Mouse (Mus musculus) cerebral cortex, adult 2 months (tissue): Measurements from ENCODE around the gene Phf7.

Source experiments
- WGBS: fragments of 180-500 bp; shearing (Covaris S2); methylation state at CpG from one replicate; pipeline ENCODE4 v1.1.7; 2018; 5-methylcytosine and 5-hydroxymethylcytosine counted together

Phf7 gene

DNA sequence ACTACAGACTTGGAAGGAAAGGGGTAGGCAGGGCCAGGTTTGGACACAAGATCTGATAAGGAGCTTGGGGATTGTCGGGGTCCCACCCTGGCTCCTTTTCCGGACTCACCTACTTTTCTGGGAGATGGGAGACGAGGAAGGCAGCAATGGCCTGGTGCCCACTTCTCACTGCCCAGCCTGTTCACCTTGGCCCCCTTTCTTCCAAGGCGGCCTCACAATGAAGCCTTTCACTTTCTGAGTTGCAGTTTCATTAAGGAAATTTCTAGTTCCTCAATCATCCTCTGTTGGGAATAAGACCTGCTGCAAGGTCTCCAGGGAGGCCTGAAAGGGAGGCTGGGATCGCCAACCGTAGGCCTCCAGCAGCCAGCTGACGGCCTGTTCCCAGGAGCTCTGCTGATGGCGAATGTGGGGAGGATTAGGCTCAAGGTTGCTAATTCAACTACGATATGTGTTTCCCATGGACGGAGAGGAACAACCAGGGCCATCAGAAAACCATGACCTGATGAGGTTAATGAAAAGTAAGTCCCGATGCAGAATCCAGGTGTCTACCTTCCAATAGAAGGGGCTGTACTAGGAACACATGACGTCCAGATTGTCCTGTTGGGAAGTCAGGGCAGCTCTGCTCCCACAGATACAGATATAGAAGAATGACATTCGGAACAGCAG, 18.6 kb downstream of the Phf7 start:
- WGBS = 79% methylated on average over 13 of the region's 13 CpGs

DNA sequence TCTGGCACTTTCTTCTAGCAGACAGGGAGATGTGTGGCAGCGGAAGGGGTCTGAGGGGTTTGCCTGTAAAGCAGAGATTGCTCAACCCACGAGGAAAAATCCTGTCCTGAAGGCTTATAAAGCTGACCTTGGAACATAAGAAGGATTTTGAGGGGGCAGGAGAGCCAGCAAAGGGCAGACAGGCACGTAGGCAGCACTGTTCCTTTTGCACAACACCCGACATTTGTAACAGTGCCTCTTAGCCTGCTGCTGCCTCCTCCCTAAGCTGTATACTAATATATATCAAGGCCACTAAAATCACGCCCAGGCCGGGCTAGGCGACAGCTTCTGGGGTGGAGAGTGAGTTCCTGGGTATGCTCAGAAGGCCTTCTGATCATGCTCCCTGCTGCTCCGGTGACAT, 20.7 kb downstream of the Phf7 start:
- 77% methylated on average over 8 of the region's 8 CpGs for WGBS

DNA sequence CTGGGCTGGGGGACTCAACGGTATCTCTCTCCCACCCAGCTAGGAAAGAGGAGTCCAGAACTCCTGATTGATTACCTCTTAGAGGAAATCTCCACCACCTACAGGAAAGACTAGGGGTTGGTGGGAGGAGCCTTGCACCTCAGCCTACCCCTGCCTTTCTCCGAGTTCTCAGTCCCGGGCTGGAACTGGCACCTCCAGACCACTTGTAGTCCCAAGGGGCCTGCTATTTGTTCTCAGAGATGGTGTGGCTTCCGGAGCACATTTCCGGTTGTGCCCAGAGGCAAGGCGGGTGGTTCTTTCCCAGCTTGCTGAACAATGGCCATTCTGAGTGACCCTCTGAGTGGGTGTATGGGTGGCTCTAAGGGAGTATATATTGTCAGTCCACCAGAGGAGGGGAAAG, 22.9 kb downstream of the Phf7 start:
- 79% methylated on average over 6 of the region's 6 CpGs for WGBS

DNA sequence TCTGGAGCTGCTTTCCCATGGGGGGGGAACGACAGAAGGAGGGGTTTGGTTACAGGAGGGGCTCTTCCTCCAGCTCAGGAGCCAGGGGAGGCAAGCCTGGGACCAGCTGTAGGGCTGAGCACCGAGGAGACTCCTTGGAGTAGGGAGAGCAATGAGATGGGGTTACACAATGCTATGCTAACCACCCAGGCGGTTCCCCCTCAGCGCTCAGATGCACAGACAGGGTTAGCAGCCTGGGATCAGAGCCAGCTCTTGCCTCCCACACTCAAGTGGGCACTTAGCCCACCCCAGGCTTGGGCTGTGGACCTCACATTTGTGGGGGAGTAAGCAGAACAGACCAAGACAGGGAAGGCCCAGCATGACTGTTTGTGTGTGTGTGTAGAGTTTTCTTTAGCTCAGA, 24.1 kb downstream of the Phf7 start:
- WGBS = 48% methylated on average over 4 of the region's 4 CpGs

DNA sequence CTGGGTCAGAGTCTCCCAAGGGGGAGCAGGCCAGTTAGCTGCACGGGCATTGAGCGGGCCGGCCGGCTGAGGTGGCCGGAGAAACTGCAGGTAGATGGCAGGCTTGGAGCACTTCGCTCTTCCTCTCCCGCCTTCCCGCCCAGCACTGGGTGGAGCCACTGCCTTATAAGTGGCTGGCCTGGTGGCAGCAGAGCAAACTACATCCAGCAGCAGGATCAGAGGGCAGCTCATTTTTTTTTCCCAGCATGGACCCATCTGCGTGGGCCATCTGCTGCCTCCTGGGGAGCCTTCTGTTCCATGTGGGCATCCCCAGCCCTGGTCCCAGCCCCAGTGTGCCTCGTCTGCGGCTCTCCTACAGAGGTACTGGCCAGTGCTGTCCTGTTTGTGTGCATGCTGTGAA, 33.5 kb downstream of the Phf7 start, which contains the start of gene Sema3g:
Sema3g (plus strand) TSS at position 195 of the 400 bp plus-strand sequence.
- 33% methylated on average over 11 of the region's 11 CpGs for WGBS

DNA sequence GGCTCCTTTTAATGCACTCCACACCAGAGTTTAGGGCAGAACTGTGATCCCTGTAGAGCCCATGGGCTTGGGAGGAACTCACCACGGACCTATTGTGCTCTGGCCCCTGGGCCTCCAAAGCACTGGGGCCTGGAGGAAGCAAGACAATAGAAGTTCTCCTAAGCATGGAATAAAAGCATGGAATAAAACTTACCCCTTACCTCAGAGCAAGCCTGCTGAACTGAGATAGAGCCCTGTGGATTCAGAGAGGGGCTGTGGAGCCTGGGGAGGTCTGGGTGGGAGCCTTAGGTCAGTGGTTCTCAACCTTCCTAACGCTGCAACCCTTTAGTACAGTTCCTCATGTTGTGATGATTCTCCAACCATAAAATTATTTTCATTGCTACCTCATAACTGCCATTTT, 34.3 kb downstream of the Phf7 start, which contains the start of gene Nisch:
Nisch (minus strand) TSS at position 101 of the 400 bp plus-strand sequence.
- 77% methylated on average over 2 of the region's 2 CpGs for WGBS

DNA sequence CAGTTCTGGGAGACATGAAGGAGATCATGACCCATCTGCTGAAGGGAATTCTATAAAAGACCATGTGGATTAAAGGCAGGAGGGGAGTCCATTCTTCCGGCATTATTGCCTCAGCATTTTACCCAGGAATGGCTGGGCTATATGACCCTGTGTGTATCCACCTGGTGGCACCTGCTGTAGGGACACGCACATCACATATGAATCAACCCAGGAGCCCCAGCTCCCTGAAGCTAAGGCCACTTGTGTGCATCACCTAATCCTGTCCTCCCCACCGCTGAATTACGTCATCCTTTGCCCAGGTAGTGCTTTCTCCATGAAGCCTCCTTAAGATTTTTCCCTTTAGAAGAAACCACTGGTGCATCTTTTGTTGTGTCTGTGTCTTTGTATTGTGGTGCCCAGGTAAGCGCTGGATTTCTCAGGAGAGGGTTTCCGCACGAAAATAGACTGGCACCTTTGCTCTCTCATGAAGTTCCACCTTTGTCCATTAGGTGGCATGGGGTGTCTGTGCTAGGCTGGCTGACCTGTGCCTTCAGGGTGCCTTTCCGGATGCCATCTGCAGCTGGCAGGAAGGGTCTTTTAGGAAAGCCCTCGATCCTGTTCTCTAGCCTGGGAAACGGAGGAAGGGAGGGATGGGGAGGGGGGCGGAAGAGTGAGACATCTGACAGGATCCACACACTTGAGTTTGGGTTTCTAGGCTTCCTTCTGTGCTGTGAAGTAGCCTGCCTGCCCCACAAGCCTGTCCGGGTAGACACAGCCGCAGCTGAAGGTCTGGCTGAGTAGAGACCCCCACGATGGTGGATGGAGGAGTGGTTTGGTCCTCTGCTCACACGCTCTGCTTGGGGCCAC, 35.7 kb downstream of the Phf7 start:
- 38% methylated on average over 15 of the region's 15 CpGs for WGBS

DNA sequence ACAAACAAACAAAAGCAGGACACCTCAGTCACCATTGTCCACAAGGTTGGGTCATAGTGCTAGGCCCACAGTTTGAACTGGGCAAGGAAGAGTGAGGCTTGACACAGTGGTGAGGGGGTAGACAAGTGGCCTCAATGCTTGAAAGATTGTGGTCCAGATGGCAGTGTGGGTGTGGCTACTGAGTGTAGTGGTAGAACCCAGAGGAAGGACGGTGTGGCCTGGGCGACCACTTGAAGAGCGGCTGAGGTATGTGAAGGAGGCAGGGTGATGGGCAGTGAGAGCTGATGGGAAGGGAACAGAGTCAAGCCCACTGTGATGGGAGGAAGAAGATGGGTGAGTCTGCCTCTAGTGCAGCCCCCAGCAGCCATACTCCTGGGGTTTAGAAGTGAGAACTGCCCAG, 36.4 kb downstream of the Phf7 start:
- WGBS = 80% methylated on average over 3 of the region's 3 CpGs

DNA sequence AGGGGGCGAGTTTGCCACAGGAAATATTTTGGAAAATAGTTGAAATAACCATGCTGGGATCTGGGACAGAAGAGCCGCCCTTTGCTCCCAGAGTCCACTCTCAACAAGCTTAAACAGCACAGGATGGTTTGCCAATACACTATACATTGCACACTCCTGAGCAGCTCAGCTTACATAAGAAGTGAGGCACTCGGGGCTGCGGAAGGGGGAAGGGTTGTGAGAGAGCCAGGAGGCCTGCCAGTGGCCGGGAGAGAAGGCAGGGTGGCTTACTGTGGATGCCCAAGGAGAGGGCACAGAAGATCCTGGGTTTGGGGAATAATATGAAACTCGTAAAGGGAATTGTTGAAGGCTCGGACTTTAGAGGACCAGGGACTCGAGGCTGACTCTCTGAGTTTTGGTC, 37.2 kb downstream of the Phf7 start:
- 80% methylated on average over 8 of the region's 8 CpGs for WGBS

DNA sequence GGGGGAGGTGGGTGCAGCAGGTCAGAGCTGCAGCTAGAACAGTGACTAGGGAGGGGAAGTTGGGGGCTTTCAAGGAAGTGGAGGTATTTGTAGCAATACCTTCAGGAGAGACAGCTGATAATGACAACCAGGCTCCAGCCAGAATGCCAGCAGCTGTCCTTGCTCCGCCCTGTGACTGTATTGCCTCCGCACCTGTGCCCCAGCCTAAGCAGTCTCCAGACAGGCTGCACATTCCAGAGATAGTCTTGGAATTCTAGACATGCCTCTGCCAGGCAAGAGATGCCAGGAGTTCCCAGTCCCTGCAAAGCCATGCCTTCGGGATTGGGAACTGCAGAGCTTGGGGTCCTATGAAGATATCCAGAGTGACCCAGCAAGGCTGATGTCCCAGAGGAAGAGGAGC, 38.6 kb downstream of the Phf7 start:
- WGBS = 91% methylated on average over 3 of the region's 3 CpGs

DNA sequence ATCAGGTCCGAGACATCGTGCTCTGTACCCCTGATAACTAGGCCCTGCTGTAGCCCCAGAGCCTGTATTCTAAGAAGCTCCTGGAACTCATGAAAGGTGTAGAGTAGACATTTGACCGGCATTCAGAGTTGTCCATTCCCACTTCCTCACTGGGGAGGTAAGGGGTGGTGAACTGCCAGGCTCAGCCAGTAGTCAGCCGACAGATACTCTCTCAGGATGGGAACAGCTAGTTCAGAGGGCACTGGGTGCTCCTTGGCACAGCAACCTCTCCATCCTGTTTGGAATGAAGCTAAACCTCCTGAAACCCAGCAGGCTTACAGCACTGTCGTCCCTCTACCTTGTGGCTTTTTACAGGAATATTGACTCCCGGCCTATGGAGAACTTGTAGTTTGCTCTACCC, 39.3 kb downstream of the Phf7 start:
- WGBS = 95% methylated on average over 6 of the region's 6 CpGs

DNA sequence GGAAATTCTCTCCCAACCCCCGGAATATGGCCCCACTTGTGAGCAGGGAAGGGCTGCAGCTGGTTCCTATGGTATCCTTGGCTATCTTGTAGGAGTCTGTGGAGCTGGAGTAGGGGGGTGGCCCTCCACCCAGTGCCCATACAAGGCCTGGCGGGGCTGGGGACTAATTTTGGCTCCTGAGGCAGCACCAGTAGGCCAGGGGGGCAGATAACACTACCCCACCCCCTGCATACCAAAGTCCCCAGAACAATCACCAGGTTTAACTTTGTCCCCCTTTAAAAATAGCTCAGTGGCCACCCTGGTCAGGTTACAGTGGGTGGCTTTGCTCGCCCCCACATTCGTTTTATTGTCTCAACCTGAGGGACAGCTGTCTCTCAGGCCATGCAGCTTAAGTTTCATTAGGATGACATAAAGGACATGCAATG, 42.0 kb downstream of the Phf7 start:
- 80% methylated on average over 4 of the region's 4 CpGs for WGBS

DNA sequence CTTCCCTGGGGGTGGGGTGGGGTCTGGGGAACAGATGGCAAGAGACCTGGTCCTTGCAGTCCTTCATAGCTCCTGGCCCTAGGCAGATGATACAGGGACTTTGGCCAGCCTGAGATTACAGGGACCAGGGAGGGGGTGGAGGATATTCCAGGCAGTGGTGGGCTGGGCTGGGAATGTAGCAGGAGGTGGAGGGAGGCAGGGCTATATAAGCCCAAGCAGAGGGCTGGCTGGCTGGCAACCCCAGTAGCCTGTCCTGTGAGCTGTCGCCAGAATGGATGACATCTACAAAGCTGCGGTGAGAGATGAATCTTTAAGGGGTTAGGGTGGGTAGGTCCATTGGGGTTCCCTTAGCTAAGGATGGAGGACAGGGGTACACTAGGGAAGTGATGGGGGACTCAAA, 43.0 kb downstream of the Phf7 start, which contains the start of gene Tnnc1:
Tnnc1 (plus strand) TSS at position 229 of the 400 bp plus-strand sequence.
- 74% methylated on average over 2 of the region's 2 CpGs for WGBS

DNA sequence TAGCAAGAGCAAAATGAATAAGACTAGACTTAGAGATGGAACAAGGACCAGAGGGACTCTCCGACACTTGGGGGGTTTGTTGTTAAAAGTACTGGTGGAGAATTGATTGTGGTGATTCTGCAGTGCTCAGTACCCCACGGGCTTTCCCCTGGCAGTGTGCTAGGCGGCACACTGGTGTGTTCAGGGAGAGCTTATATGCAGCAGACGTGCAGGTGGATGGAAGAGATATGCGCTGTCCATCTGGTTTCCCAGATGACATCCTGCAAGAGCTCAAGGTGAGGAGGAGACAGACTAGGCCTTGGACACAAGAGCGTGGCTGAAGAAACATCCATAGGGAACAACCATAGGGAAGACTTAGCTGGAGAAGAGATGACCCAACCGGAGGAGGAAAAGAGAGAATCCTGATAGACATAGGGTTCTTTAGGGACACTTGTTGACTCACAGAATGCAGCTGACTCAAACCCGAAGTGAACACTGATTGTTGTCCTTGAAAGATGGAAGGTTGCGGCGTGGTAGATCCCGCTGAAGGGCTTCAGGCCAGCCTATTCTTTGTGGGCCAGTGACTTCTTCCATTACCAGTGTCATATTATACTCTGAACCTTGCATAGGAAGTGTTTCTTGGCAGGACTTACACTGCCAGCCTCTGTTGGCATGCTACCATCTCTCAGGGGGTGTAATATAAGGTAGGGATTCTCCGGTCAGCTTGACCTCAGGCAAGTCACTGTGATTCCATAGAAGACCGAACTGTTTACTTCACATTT, 43.9 kb downstream of the Phf7 start:
- 59% methylated on average over 13 of the region's 13 CpGs for WGBS

DNA sequence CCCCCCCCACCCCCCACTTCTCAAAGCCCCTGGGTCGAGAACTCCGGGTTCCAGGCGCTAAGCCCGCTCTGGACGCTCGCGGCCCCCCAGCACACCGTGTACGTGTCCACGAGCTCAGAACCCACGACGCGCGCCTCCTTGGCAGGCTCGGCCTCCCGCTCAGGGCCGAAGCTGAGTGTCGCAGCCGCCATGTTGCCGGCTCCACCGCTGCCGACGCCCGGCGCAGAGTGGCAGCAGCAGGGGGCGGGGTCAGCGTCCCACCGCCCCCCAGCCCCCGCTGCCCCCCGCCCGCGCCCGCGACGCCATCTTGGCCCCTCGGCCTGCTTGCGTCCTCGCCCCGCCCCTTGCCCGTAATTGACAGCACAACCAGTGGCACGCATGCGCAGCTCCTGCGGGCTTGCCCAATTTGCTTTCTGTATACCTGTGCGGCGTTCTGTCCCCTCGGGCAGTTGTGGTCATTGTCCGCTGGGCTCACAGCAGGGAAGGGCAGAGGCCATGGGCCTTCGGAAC, 44.6 kb downstream of the Phf7 start:
- under 1% methylated on average over 47 of the region's 48 CpGs for WGBS

DNA sequence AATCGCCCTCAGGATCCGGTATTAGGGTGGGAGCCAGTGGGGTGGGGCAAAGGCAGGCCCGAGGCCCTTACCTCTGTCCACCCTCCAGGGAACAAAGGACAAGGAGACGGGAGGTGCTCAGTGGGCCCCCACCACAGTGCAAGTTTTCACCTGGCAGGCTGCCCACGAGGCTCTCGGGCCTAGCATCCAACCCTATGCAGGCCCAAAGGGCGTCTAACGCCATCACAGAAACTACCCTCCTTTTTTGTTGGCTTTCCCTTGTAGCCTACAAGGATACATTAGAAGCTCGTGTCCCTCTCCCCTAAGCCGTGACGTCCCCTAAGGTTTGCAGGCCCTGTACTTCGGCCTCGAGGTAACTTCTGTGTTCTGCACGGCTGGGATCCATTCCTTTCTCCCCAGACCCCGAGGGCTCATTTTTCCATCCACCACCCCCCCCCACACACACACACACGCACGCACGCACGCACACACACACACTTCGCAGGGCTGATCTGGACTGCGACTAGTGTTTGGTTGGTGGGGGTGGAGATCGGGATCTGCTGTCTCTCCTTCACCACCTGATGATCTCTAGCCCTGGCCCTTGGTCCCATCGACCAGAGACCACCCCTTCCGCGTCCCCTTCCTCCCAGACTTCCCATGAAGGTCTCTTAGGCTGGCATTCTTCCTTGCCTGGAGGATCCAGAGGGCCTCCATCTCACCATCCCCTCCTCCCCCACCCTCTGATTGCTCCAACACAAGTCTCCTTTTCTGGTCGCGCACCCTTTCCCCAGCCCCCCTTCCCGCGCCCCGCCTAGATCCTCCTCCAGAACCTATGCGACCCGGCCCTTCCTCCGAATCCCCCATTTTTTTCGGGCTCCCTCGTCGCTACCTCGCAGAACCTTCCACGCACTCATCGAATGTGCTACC, 45.3 kb downstream of the Phf7 start:
- WGBS = under 1% methylated on average over 39 of the region's 39 CpGs

DNA sequence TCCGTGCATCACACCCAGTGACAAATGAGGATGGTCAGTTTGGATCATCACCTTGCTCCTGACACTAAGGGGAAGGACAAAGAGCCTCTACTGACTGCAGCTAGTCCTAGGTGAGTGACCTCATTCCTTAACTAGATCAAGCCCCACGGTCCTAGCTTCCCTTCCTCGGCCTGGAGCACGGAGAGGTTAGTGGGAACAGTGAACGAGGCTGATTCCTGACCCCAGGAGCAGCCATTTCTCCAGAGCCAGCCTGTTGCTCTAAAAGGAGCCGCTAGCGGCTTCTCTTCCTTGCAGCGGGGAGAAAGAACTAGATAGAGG, 45.9 kb downstream of the Phf7 start:
- 7% methylated on average over 8 of the region's 8 CpGs for WGBS

DNA sequence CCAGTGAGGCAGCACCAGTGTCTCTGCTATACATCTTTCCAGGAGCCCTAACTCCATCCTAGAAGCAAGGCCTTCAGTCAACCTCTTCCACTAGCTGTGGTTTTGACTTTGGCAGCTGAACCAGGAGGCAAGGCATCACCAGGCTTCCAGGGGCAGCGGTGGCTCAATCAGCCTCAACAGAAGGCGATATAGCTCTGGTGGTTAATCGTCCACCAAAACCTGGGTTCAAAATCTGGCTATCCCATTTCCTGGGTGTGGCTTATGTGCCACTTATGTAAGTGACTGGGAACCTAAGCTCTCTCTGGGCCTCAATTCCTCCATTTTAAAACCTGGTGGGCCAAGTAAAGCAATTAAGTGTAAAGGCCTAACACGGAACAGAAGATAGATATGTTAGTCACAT, 46.3 kb downstream of the Phf7 start:
- WGBS = 51% methylated on average over 4 of the region's 4 CpGs

DNA sequence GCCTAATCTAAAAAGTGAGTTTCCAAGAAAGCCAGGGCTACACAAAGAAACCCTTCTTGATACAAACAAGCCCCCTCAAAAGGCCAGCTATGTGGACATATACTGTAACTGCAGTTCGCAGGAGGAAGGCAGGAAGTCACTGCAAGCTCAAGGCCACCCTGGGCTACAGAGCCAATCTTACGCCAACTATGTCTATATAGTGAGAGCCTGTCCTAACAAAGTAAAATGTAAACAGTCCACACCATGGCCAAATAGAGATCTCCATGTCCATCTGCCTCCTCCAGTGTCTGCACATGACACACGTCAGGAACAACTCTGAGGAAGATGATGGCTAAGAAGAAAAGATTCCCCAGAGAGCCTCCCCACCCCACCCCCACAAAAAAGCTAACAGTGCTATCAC, 51.1 kb downstream of the Phf7 start:
- 81% methylated on average over 3 of the region's 3 CpGs for WGBS

DNA sequence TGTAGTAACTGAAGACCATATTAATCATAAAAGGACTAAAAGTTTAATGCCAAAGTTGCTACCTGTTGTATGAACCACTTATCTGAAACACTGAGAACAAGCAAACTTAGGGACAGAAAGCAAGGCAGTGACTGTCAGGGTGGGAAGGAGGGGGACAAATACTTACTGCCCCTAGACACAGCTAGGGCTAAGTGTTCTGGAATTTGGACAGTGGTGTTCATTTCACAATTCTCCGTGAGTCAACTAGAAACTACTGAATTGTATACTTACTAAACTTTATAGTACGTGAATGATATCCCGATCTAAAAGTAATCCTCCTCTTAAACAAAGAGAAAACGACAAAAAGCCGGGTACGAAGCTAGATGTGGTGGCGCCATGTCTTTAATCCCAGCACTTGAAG, 51.5 kb downstream of the Phf7 start:
- WGBS = 76% methylated on average over 7 of the region's 7 CpGs
